Mouse (Mus musculus) embryo, embryonic 10 days (tissue): Measurements from ENCODE around the gene Ypel1.

Experiments
- DNase-seq: peaks from one replicate; pipeline ENCODE4 v3.0.0-alpha.2; 2015; ENCODE audit warnings: low spot score

The Ypel1 gene

DNA sequence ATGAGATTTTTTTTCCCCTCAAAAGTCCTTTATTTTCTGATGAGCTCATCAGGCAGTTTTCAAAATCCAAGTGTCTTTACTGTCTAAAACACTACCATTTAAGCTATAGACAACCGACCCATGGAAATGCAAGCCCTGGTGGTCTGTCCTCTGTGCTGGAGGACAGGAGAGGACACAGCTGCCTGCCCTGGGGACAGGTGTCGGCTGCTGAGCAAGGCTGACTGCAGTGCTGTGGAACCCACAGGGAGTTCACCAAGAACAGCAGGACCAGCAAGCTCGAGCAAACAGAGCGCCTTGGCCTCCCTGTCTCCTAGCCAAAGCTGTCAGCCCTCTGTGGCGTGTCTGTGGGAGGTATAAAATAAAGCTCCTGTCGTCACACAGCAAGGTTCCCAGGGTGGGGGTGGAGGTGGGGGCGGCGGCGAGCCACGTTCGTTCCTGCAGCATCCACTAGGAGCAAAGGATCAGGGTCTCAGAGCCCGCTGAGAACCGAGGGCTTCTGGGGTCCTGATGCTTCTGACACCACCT lies 17.2 kb downstream of the Ypel1 start:
- no peak for DNase-seq

DNA sequence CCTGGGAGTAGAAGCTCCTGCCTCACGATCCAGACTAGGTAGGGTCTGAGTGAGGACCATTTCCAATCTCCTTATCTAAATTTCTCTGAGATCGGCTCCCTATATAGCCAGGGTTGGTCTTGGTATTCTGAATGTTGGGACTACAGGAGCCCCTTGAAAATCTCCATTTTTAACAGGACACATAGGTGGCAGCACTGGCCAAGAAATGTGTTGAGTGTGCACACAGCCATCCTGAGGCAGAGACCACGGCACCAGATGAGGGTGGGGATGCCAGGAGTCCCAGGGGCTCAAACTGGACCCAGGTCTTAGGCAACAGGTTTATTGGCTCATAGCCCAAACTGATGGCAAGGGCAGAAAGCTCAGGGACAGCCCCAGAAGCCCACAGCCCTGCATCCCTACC lies 18.9 kb downstream of the Ypel1 start:
- DNase-seq = no peak

DNA sequence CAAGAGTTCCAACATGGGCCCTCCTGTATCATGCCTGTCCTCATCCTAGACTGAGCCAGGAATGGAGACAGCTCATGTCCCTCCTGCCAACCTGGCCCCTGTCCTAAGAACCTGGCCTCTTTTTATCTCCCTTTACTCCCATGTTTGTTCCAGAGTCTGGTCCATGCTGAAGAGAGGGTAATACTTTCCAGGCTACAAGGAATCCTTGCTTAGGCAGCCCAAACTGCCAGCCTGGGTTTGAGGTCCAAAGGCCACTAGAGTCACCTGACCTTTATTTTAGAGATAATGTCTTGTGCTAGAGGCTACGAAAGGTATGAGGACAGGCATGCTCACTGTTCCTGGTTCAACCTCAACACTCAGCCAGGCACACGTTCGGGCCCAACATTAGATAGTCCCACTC lies 27.4 kb downstream of the Ypel1 start:
- DNase-seq = no peak

DNA sequence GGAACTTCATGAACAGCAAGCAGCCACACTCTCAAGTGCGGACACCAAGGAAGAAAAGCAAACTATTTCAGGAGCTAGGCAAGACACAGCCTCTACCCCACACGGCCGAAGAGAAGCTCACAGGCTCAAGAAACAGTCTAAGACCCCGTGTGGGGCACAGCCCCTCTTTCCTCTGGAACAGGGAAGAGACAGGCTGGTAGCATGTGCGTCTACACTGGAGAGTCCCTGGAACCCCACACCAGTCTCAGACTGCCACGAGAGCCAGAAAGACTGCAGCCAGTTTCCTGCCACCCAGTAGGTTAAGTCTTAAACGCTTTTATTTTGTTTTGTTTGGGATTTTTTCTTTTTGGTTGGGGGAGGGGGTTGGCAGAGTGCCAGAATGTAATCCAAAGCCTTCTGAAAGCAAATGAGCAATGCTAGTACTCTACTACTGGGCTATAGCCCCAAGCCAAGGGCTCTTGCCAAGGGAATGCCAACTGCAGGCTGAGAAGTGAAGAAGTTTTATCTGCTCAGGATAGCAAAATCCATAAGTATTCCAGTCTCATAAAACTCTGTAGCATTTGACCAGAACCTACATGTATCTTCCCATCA lies 33.2 kb downstream of the Ypel1 start:
- no peak for DNase-seq

DNA sequence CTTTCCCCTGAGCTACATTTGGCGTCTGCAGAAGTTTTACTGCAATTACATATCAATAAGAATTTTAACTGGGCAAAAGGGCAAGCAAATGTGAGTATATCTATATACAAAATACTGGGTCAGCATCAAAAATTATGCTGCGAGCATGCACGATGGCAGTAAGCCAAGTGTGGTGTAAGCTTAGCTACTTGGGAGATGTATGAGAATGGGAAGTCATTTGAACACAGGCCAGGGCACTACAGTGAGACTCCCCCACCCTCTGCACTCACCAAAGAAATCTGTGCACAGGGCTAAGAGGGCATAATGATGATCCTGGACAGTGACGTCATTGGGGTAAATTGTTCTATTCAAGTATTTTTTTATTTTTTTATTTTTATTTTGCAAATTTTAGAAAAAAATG lies 35.1 kb downstream of the Ypel1 start:
- DNase-seq = no peak

DNA sequence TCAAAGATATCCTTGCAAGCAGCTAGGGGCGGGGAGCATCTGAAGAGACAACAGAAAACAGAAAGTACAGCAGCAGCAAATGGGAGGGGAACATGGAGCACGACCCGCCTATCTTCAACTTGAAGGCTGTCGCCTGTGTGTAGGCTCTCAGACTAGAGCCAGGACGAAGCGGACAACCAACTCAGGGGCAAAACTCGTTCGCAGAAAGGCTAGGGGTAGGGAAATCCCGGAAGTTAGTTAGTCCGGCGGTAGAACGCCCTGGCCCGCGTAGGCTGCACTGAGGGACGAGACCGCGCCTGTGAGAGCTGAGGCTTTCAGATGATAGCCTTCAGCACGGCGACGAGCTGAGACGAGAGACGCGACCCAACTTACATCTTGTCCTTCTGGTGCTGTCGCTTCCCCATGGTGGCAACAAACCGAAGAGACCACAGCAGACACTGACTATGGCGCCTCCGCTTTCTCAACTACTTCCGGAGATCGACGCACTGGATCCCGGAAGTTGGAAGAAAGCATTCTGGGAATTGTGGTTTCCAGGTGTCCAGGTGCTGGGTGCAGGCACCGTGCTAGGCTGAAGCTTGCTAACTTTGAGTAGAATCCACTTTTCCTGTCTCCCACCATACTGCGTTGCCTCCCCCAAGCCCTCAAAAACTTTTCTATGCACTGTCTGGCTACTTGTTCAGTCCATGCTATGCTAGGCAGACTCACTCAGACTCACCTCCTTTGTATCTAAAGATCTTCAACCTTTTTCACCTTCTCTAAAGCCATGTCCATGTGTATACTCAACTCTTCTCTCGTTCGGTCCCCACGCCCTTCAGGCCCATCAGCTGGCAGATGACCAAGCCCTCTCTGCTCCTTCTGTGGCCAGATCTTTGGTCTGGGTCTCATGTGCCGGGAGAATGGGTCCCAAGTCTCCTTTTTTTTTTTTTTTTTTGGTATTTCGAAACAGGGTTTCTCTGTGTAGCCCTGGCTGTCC lies 41.6 kb downstream of the Ypel1 start, which contains the start of gene Ppil2:
TSS of gene Ppil2 (minus strand) at position 487 of the 973 bp plus-strand sequence.
- peak; percentile 90 for DNase-seq

DNA sequence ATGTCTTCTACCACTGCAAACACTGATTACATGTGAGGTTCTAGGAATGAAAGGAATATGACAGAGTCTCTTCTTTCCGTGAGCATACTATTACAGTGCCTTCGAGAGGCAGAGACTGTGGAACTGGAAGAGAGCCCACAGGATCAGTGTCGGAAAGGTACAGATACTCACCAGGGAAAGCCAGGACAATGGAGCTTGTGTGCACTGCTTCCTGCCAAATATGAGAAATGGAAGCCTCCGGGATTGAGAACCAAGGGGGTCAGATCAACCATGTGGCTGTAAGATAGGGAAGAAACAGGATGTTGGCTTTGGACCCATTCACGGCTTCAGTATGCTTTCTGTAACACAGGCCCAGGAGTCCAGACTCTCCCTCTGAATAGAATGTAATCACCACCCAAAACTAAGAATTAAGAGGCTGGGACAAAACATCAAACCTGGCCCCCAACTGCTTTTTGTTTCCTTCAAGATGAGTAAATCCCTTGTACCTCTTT lies 47.9 kb downstream of the Ypel1 start:
- DNase-seq = no peak

DNA sequence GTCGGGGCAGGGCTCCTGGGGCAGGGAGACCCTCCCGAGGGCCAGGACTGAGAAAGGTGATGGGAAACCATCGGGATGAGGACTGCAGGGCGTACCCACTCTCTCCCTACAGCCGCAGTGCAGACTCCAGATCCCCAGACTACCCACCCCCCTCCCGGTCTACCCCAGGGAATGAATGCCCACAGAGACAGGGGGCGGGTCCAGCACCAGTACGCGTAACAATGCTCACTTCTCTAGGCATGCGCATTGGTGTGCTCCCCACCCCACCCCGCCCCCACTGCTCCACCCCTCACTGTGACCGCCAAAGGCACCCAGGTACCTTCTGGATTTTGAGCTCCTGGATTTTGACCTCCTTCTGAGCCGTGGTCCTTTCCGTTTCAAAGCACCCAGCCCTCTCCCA lies 52.1 kb downstream of the Ypel1 start:
- DNase-seq = no peak

DNA sequence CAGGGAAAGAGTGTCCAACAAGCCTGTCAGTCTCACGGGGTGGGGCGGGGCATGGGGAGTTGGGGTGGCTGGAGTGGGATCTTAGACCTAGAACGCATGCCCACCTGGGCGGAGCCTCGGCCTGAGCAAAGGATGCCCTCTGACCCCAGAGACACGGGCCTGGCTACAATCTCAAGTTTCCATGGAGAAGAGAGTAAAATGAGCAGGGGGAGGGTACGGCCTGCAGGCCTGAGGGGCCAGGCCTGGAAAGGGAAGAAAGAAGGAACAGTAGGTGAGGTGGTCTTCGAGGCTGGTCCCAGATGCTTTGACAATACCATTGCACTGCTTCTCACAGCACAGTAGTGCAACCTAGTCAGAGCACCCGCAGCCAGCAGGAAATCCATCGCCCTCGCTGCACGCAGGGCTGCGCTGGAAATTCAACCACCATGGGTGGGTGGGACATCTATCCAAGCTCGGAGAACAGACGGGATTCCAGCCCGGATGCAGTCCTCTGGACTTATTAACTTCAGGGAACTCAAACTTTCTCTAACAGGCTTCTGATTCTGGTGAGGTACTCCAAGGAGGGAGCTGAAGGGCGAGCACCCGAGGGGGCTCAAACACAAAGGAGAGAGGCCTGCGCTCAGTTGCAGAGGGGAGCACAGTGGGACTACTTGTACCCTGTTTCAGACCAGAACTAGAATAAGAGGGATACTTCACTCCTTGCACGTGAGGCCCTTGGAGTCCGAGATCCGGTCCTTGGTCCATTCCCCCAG lies 54.8 kb downstream of the Ypel1 start:
- peak; percentile 94 for DNase-seq

DNA sequence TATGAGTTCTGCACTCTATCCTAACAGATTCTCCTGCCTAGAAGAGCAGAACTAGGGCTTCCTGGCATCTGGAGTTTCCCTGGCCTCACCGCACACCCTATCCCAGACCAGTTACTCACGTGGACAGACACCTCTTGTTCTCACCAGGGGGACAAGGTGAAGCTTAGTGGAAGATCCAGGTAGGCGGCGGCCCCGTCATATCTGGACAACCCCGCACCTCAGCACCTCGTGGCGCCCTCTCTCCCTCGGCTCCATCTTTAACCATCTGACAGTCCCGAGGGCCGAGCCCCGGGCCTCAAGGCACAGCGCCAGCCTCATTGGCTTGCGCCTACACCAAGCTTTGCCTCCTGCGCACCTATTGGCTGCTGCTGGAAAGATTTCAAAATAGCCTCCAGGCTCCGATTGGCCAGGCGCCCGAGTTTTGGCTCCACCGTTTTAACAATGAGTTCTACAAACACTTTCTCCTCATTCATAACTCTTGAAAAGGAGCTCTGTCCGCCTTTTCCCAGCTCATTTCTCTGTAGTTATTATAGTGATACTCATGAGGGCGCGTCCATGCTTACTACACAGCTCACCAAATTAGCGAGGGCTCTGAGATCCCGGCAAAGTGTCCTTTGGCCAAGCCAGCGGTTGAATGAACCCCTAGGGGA lies 55.5 kb downstream of the Ypel1 start, which contains the start of gene 2610318N02Rik:
TSS of gene 2610318N02Rik (minus strand) at position 297 of the 650 bp plus-strand sequence.
- peak; percentile 95 for DNase-seq

DNA sequence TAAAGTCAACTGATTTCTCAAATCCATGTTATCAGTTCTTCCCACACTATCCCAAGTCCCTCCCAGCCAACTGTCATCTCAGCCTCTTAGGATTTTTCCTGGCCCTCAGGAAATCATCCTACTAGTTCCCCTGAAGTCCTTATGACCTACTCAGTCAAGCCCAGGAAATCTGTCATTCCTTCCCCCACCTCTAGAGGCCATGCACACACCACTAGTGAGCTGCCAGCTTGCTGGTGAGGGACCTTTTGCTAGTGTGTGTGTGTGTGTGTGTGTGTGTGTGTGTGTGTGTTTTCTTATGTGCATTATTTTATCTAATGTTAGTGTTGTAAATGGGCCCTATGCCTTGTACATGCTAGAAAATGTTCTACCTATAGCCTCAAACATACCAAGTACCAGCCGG lies 57.8 kb downstream of the Ypel1 start:
- peak; percentile 74 for DNase-seq

DNA sequence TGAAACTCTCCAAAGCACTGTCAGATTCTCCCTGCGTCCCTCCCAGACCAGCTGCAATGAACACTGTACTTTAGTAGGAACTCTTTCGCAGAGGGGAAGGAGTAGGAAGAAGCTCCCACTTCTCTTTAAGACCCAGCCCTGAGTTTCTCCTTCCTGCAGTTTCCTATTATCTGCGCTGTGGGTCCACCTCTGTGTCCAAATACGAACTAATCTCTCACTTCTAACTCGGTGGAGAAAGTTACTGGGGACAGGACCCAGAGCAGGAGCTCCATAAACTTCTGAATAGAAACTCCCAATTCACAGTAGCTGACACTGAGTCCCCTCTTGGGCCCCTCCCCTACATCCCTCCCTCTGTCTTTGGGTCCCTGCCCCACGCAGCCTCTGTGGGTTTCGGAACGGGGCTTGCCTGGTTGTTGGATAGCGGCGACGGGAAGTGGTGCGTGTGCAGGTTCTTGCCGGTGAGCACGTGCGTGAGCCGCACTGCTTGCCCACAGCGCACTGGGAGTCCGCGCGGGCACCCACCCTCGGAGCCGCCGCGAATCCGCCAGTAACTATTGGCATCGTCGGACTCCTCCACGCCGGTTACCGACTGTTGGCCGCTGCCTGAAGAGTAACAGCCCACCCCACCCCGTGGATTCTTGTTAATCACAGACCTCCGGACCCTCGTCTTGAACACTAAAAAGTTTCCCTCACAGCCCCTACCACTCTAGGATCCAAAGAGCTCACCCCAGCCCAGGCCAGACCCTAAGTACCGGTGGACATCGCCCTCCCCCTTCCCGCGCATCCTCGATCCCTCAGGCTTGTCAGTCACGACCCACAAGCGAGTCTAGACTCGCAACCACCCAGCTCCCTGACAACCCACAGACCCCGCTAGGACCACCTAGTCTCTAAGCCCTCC lies 61.9 kb downstream of the Ypel1 start:
- peak; percentile 41 for DNase-seq

DNA sequence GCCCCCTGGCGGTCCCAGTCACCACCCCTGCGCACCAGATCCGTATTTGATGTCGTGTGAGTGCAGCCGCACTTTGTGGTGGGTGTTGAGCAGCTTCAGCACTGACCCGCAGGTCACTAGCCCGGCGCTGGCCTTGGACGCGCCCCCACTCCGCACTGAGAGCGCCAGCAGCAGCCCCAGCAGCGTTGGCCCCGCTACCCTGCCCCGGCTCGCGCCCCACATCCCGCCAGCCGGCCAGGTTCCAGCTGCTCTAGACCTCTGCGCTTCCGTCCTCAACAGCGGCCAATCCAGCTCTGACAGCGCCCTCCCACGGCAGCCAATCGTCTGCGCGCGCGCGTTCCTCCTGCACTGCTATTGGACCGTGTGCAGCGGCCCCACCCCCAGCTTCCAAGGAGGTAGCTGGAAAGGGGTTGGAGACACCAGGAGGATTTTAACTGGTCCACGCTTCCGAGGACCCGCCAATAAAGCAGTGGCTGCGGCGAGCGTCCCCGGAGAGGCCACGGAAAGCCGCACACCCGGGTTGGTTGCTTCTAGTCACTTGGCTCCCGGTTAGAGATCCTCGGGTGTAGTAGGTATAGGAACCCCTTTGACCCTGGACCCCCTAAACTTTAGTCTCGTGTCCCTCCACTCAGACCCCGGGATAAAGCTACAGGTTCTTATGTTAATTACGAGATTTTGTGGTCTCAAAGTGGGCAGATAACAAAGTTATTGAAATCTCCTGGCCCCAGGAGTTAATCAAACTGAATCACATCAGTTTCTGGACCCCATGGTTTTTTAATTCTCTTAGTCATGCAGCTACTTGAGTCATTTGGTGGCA lies 62.8 kb downstream of the Ypel1 start, which contains the start of gene Sdf2l1:
TSS of gene Sdf2l1 (minus strand) at position 295 of the 817 bp plus-strand sequence.
- DNase-seq = peak; percentile 100

DNA sequence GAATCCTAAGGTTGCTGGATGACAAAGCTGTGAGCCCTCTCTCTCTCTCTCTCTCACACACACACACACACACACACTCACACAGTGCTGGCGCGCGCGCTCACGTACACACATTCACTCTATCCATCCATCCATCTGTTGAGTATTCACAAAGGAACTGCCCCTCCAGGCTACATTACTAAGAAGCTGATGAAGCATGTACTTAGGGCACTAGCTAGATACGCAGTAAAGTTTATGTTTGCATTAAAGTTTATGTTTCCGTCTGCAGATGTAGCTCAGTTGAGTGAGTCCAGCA lies 63.4 kb downstream of the Ypel1 start:
- peak; percentile 34 for DNase-seq
